Mouse (Mus musculus) liver, adult 2 months (tissue): ENCODE results near the gene Zcchc12.

ENCODE experiments used
- CTCF ChIP-seq: fragments of 200-500 bp; IDR thresholded peaks from 2 replicates; pipeline ENCODE4 v1.5.1; 2011; ENCODE audit warnings: low read depth, low read length, control low read depth
- POLR2A ChIP-seq: fragments of 200-500 bp; IDR thresholded peaks from 2 replicates; pipeline ENCODE4 v1.6.1; 2011; ENCODE audit warnings: low read length, control low read depth; ENCODE audit not compliant: insufficient read depth; ENCODE audit errors: extremely low read depth

DNA sequence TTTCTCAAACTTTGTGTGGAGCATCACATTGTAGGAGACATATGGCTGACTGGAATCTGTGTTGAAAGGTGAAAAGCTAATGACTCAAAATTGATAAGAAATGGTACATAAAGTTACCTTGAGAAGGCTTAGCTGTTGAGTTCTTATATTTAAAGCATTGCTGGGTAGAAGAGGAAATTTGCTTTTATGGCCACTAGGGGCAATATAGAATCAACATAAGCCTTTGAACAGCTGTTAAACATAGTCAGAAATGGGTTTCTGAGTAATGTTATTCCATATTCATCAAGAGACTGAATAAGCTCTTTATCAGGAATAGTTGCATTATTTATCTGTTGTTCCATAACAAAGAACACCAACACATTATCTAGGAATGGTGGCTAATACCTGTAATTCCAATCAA, 45.6 kb upstream of the Zcchc12 start:
- TF ChIP-seq POLR2A (no peak), CTCF (no peak)
